Mouse (Mus musculus) subcutaneous adipose tissue, adult 2 months (tissue): Measurements from ENCODE around the gene Cysltr2. TPM values are rescaled to one million over a fixed set of nuclear protein-coding genes. Genes with fewer than 3 reads are reported as not detected.

Source experiments
- polyA plus RNA-seq: library from polyadenylated mRNA; depleted of rRNA; stranded (reverse); fragments of >200 nt; gene quantifications from 2 replicates; pipeline ENCODE4 v1.2.3, GENCODE M21; 2012; ENCODE audit warnings: low replicate concordance; rRNA removed

Gene Cysltr2
- 2.4 and 3.5 TPM in 2 replicates for polyA plus RNA-seq

DNA sequence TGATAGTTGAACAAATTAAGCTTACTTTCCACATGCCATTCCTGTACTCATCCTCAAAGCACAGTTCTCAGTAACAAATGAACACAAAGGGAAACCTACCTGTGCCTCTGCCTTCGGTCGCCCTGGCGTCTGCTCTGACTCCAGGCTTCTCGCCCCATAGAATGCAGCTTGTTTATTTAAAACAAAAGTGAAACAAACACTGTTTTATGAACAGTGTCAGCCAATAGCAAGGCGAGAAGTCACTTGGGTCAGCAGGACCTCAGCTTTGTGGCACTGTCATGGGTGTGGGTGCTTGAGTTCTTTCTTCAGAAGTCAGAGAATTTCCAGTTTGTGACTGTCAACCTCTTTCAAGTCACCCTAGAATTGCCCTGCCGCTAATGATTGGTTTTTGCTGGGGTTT is at the start of gene Cysltr2:
TSS of gene Cysltr2 (minus strand) at position 178 of the 400 bp plus-strand sequence.

Other genes starting within 250 kb of the Cysltr2 start
- gene Rcbtb2, start 73.9 kb upstream of the Cysltr2 start, polyA plus RNA-seq, result 69.3 and 71.0 TPM in 2 replicates
- 9.1 and 14.5 TPM in 2 replicates for gene Lpar6, start 188.8 kb upstream of the Cysltr2 start, polyA plus RNA-seq